Mouse (Mus musculus): ENCODE measurements around the gene Crtap.

The Crtap gene

DNA sequence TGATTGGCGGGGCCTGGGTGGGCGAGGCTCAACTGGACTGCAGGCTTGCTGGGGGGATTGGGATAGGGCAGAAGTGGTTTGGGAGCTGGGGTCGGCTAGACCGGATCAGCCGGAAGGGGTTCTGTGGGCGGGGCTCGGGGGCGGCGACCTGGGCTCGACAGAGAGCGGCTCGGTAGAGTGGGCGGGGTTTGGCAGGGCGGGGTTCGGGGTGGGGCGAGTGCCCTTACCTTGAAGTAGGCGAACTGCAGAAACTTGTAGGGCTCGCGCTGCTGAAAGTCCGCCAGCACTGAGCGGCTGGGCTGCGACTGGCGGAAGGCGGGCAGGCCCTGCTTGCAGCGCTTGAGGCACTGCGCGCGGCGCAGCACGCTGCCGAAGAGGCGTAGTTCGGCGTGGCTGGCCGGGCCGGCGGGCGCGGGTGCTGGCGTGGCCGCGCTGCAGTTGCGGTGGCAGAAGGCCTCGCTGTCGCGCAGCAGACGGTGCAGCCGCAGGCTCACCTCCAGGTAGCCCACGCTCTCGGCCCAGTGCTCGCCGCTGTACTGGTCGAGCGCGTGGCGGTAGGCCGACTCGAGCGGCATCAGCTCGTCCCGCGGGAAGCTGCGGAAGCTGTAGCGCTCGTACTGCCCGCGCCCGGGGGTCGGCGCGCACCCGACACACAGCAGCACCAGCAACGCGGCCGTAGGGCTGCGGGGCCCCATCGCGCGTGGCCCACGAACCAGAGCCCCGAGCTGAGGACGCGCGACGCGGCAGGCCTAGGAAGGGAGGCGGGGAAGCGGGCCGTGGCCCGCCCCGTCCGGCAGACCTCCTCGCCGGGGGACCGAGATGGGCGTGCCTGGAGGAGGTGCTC is at the start of gene Crtap:
TSS of gene Crtap (minus strand) at position 771 of the 844 bp plus-strand sequence.
- DNase-seq (ENCODE audit: extremely low read depth, low read depth, low spot score): no peak

DNA sequence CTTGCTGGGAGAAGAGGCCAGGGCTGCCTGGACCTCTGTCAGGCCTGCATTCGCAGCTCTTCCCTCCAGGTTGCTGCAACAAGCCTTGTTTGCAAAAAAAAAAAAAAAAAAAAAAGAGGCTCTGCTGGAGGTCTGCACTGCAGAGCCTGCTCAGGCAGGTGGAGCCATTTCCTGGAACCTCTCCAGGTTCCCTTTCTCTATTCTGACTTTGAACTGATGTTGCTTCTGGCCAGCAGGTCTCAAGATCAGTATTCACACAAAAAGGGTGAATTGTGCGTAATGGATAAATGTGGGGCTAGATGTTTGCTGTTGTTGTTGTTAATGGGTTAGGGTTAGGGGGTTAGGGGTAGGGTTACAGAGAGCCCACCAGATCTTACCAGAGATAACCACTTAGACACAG is 45.2 kb upstream of the Crtap start:
- no peak for DNase-seq (ENCODE audit: extremely low read depth, low read depth, low spot score)

DNA sequence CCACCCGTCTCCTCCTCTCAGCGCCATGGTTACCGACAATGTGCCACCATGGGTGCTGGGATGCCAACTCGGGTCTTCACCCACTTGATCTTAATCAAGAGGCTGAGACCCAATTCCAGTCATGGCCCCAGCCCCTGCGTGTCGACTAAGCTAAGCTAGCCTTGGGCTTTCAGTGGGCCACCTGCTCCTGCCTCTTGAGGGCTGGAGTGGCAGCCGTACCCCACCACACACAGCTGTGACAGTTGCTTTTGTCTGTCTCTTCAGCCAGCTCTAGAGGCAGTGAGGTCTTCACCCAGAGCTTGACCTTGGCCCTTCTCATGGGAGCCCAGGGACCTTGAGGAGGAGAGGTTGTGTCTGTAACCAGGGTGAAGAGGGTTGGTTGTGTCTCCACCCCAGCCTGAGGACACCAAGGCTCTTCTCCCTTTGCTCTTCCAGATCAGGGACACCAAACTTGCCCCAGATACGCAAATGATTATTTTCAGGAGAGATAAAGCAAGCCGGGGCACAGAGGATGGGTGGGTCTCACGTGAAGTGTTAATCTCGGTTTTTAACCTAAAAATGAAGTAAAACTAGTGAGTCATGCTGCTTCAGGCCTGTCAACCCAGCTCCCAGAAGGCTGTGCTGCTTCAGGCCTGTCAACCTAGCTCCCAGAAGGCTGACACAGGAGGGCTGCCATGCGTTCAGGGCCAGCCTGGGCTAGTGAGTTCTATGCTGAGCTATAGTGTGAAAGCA is 37.8 kb upstream of the Crtap start:
- DNase-seq (ENCODE audit: extremely low read depth, low read depth, low spot score): no peak

- no peak for DNase-seq (ENCODE audit: extremely low read depth, low read depth, low spot score)
These were observed 37.0 kb upstream of the Crtap start for GRCm38 (mm10) chr9:114427425-114427824.

GRCm38 (mm10) chr9:114426201-114426600 is 35.7 kb upstream of the Crtap start:
- no peak for DNase-seq (ENCODE audit: extremely low read depth, low read depth, low spot score)

GRCm38 (mm10) chr9:114425576-114425975 is 35.1 kb upstream of the Crtap start:
- no peak for DNase-seq (ENCODE audit: extremely low read depth, low read depth, low spot score)

DNA sequence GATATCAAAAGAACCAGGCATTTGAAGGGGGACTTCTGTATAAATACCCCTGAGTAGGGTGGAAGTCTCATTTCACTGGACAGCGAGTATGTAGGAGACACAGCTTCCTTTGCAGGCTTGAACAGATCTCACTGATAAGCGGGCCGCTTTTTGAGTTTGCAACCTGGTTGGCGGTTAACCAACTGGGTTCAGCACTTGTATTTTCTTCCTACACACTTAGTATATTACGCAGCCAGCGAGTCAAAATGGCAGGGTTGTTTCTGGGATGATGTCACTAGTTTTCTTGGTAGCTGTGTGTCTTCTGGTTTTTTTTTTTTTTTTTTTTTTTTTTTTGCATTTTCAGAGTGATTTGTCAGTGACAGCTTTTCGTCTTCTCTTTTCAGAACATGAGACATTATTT is 31.3 kb upstream of the Crtap start:
- no peak for DNase-seq (ENCODE audit: extremely low read depth, low read depth, low spot score)

DNA sequence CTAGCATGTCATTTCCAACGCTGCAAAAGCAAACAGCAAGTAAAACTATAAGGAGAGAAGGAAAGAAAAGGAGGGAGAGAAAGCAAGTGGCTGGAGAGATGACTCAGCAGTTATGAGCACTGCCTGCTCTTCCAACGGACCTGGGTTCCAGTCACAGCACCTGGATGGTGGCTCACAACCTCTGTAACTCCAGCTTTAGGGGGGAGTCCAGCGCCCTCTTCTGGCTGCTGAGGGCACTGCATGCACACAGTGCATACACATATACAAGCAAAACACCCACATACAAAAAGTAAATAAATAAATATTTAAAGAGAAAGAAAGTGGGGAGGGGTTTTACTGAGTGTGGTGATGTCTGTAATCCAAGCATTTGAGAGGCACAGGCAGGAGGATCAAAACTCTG is 30.6 kb upstream of the Crtap start:
- no peak for DNase-seq (ENCODE audit: extremely low read depth, low read depth, low spot score)

GRCm38 (mm10) chr9:114420443-114420842 is 30.0 kb upstream of the Crtap start:
- DNase-seq (ENCODE audit: extremely low read depth, low read depth, low spot score): no peak

- DNase-seq (ENCODE audit: extremely low read depth, low read depth, low spot score): no peak
These were observed 27.7 kb upstream of the Crtap start for GRCm38 (mm10) chr9:114418187-114418586.

GRCm38 (mm10) chr9:114416646-114417517 is 26.4 kb upstream of the Crtap start:
- no peak for DNase-seq (ENCODE audit: extremely low read depth, low read depth, low spot score)

DNA sequence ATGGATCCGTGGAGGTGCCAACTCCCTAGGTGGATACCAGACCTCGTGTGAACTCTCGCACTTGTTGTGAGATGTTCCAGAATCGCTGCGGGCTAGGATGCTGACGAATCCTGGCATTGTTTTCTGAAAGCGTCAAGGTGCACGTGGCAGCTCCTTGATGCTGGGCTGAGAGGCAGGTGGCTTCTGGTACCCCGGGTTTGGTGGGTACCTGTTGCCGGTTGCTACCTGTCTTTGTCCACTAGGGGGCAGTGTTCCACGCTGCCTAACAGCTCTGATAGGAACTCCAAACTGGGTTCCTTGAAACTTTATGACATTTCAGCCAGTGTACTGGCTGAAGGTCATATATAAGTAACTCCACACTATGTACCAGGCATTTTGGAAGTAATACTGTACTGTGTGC is 25.2 kb upstream of the Crtap start:
- no peak for DNase-seq (ENCODE audit: extremely low read depth, low read depth, low spot score)

GRCm38 (mm10) chr9:114413866-114414265 is 23.4 kb upstream of the Crtap start:
- no peak for DNase-seq (ENCODE audit: extremely low read depth, low read depth, low spot score)

GRCm38 (mm10) chr9:114412406-114412805 is 21.9 kb upstream of the Crtap start:
- no peak for DNase-seq (ENCODE audit: extremely low read depth, low read depth, low spot score)

DNA sequence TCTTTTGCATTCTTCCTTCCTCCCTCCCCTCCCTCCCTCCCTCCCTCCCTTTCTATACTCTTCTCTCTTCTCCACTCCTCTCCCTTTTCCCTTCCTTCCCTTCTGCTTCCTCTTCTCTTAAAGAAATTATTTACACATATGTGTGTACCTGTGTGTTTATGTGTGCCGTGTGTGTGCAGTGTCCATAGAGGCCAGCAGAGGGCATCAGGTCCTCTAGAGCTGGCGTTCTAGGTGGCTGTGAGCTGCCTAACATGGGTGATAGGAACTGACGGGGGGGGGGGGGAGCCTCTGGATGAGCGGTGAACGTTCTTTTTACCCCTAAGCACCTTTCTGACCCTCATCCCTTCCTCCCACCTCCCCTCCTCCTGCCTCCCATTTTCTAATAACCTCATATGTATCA is 20.8 kb upstream of the Crtap start:
- no peak for DNase-seq (ENCODE audit: extremely low read depth, low read depth, low spot score)

- DNase-seq (ENCODE audit: extremely low read depth, low read depth, low spot score): peak; percentile 68
These were observed 19.9 kb upstream of the Crtap start for GRCm38 (mm10) chr9:114410313-114410862.

- no peak for DNase-seq (ENCODE audit: extremely low read depth, low read depth, low spot score)
These were observed 17.2 kb upstream of the Crtap start for GRCm38 (mm10) chr9:114407676-114408075.

- DNase-seq (ENCODE audit: extremely low read depth, low read depth, low spot score): no peak
These were observed 11.2 kb upstream of the Crtap start for GRCm38 (mm10) chr9:114401685-114402080.

DNA sequence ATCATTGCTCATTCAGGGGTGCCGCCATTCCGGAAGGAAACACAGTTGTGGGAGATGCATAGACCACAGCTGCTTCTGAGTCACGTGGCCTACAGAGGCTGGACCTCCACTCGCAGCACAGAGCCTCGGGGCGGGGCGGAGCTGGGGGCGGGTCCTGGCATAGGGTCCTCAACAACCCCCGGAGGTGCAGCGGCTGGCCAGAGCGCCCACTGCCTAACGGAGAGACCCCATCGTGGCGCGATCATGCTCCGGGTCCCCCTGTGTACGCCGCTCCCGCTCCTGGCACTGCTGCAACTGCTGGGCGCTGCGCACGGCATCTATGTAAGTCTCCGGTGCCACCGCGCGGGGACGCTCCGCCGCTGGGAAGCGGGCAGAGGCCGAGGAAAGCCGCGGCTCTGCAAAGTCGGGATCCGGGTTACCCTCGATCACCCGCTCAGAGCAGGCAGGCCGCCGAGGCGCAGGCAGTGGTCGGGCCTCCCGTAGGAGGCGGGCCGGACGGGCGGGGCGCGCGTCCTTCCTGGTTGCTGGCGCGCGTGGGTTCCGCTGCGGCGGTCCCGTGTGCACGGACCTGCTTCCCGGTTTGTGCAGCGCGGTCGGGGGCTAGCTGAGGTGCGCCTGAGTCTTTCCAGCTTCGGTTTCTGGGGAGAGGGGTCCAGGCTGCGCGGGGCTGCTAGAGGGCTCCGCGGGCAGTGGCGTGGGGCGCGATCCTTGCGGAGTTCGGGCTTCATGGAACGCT is 10.6 kb upstream of the Crtap start, which contains the start of the genes Glb1 and Tmppe:
TSS of gene Glb1 (plus strand) at position 128 of the 736 bp plus-strand sequence.
TSS of gene Tmppe (plus strand) at position 157 of the 736 bp plus-strand sequence.
- DNase-seq (ENCODE audit: extremely low read depth, low read depth, low spot score): no peak

DNA sequence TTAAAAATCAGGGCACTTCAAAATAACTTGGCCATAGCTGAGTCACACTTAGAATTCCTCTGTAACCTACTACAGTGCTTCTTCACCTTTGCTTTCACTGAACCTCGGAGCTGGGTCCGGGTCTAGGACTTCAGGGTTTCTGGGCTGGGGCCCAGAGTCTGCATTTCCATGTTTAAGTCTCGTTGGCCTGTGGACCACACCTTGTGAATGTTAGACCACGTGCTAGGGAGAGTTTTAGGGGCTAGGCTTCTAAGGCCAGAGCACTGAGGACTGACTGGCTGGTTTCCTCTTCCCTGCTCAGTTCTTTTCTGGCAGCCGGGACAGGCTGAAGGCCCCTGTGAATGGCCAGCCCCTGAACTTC is 10.1 kb upstream of the Crtap start:
- DNase-seq (ENCODE audit: extremely low read depth, low read depth, low spot score): no peak

Measured in fat pad, adult 2 months (tissue).